Mouse (Mus musculus): ENCODE measurements around the gene Snap23. TPM values are rescaled to one million over a fixed set of nuclear protein-coding genes. Genes with fewer than 3 reads are reported as not detected.

Gene Snap23
- polyA plus RNA-seq, 1 experiment from 2014 or later, result 43.5 TPM

- Histone ChIP-seq H3K4me3 (replicated peaks) (no peak overlapping the region), H3K9ac (no peak overlapping the region), H3K36me3 (peaks cover 28% of the 10 kb centered on the region), H3K4me2 (no peak overlapping the region), H3K27ac (no peak overlapping the region), H3K27me3 (replicated peaks) (no peaks in the 10 kb centered on the region), H3K9me3 (no peaks in the 10 kb centered on the region), H3K4me1 (no peaks in the 10 kb centered on the region)
- no peak for ATAC-seq (ENCODE audit: insufficient read depth, low FRiP score, low read depth)
- WGBS, result 79% methylated on average over 2 of the region's 2 CpGs
Observed at GRCm38 (mm10) chr2:120597734-120598133, 30.3 kb downstream of the Snap23 start.

DNA sequence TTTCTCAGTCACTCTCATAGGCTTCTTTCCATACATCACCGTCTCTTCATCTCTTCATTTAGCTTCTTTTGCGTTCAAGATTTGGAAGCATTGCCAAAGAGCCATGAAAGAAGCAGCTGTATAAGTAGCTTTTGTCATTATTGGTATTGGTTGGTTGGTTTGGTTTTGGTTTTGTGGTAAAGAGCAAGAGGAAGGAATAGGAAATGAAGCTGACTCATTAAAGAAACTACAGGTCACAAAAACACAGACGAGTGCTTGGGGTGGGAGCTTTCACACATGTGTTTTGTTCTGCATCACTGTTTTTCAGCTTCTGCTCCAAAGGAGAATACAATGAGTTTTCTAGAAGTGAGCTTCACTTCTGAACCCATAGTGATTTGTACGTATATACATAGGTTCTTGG is 32.0 kb downstream of the Snap23 start:
- WGBS, result 89% methylated on average over 4 of the region's 4 CpGs
- Histone ChIP-seq H3K27ac (no peak overlapping the region), H3K27me3 (replicated peaks) (no peaks in the 10 kb centered on the region), H3K4me3 (replicated peaks) (no peak overlapping the region), H3K36me3 (peaks cover 28% of the 10 kb centered on the region), H3K9ac (no peak overlapping the region), H3K4me2 (no peak overlapping the region), H3K4me1 (no peaks in the 10 kb centered on the region), H3K9me3 (no peaks in the 10 kb centered on the region)
- ATAC-seq (ENCODE audit: insufficient read depth, low FRiP score, low read depth), result no peak

GRCm38 (mm10) chr2:120606021-120606690 is 38.7 kb downstream of the Snap23 start:
- WGBS, result 89% methylated on average over 6 of the region's 6 CpGs
- no peak overlapping the region for H3K4me3 ChIP-seq (replicated peaks)
- peaks cover 9% of the 10 kb centered on the region for H3K4me1 ChIP-seq
- no peaks in the 10 kb centered on the region for H3K9me3 ChIP-seq
- no peaks in the 10 kb centered on the region for H3K36me3 ChIP-seq
- no peak overlapping the region for H3K27ac ChIP-seq
- no peak for ATAC-seq (ENCODE audit: insufficient read depth, low FRiP score, low read depth)
- no peak overlapping the region for H3K4me2 ChIP-seq
- no peaks in the 10 kb centered on the region for H3K27me3 ChIP-seq (replicated peaks)
- H3K9ac ChIP-seq, result no peak overlapping the region

GRCm38 (mm10) chr2:120608830-120609723 is 41.6 kb downstream of the Snap23 start, which contains the start of the genes Haus2 and Lrrc57:
TSS of gene Haus2 (plus strand) at chr2:120609383.
TSS of gene Lrrc57 (minus strand) at chr2:120609520.
- Histone ChIP-seq H3K9me3 (no peaks in the 10 kb centered on the region), H3K27me3 (replicated peaks) (no peaks in the 10 kb centered on the region), H3K4me1 (peaks cover 9% of the 10 kb centered on the region), H3K36me3 (no peaks in the 10 kb centered on the region), H3K4me2 (peak within 1 kb of the TSS; percentile 91), H3K27ac (peak within 1 kb of the TSS; percentile 94), H3K9ac (peak within 1 kb of the TSS; percentile 74), H3K4me3 (replicated peaks) (peak within 1 kb of the TSS; percentile 90)
- under 1% methylated on average over 52 of the region's 52 CpGs for WGBS
- ATAC-seq (ENCODE audit: insufficient read depth, low FRiP score, low read depth), result peak; percentile 98

DNA sequence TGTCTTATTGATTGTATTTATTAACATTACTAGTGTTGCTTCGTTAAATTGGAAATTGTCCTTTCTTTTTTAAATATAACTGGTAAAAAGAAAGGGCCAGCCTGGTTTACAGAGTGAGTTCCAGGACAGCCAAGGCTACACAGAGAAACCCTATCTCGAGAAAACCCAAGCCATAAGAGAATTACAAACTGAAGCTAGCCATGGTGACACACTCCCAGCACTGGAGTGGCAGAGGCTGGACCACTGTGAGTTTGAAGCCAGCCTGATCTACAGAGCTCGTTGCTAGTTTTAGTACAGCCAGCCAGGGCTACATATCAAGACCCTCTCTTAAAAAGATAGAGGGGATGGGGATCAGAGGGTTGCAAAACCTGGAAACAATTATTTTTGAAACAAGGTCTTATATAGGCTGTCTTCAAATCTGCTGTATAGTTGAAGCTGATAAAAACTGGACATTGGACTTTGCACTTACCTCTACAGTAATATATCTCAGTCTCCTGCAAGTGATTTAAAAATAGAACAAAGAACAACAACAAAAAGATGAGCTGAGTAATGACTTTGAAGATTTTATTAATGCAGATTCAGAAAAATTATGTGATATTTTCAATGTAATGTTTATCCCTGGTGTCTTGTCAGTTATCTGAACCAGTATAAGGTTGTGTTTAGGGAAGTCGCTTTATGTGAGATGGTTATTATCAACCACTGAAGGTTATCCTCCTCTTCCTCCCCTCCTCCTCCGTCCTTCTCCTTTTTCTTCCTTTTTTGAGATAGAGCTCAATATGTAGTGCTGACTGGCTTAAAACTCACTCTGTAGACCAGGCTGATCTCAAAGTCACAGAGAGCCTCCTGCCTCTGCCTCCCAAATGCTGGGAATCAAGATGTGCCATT is 49.0 kb downstream of the Snap23 start:
- Histone ChIP-seq H3K36me3 (peaks cover 11% of the 10 kb centered on the region), H3K4me3 (replicated peaks) (no peak overlapping the region), H3K4me2 (no peak overlapping the region), H3K4me1 (no peaks in the 10 kb centered on the region), H3K9ac (no peak overlapping the region), H3K27ac (no peak overlapping the region), H3K27me3 (replicated peaks) (no peaks in the 10 kb centered on the region), H3K9me3 (no peaks in the 10 kb centered on the region)
- no peak for ATAC-seq (ENCODE audit: insufficient read depth, low FRiP score, low read depth)
- WGBS, result 86% methylated on average over 5 of the region's 5 CpGs

- Histone ChIP-seq H3K9me3 (no peaks in the 10 kb centered on the region), H3K27me3 (replicated peaks) (no peaks in the 10 kb centered on the region), H3K4me1 (no peaks in the 10 kb centered on the region), H3K9ac (no peak overlapping the region), H3K4me3 (replicated peaks) (no peak overlapping the region), H3K4me2 (no peak overlapping the region), H3K36me3 (peaks cover 11% of the 10 kb centered on the region), H3K27ac (no peak overlapping the region)
- WGBS, result 100% methylated on average over 1 of the region's 1 CpGs
- ATAC-seq (ENCODE audit: insufficient read depth, low FRiP score, low read depth), result no peak
Observed at GRCm38 (mm10) chr2:120619538-120619937, 52.1 kb downstream of the Snap23 start.

GRCm38 (mm10) chr2:120622920-120623319 is 55.4 kb downstream of the Snap23 start:
- peaks cover 7% of the 10 kb centered on the region for H3K36me3 ChIP-seq
- no peak overlapping the region for H3K9ac ChIP-seq

GRCm38 (mm10) chr2:120628076-120628865 is 60.8 kb downstream of the Snap23 start:
- no peak for ATAC-seq (ENCODE audit: insufficient read depth, low FRiP score, low read depth)
- peaks cover 11% of the 10 kb centered on the region; the same call in 1 of the 2 replicates for H3K4me1 ChIP-seq
- no peaks in the 10 kb centered on the region for H3K27me3 ChIP-seq (replicated peaks)
- peak overlapping the region; percentile 78 for H3K4me2 ChIP-seq
- WGBS, result 26% methylated on average over 10 of the region's 10 CpGs
- H3K4me3 ChIP-seq (replicated peaks), result peak overlapping the region; percentile 63
- H3K36me3 ChIP-seq, result no peaks in the 10 kb centered on the region
- no peak overlapping the region for H3K27ac ChIP-seq
- no peaks in the 10 kb centered on the region for H3K9me3 ChIP-seq
- no peak overlapping the region for H3K9ac ChIP-seq

More at GRCm38 (mm10) chr2:120622920-120623319, 55.4 kb downstream of the Snap23 start:
- Histone ChIP-seq H3K4me2 (no peak overlapping the region), H3K27me3 (replicated peaks) (no peaks in the 10 kb centered on the region), H3K27ac (no peak overlapping the region), H3K4me3 (replicated peaks) (no peak overlapping the region), H3K9me3 (no peaks in the 10 kb centered on the region), H3K4me1 (no peaks in the 10 kb centered on the region)
- no peak for ATAC-seq (ENCODE audit: insufficient read depth, low FRiP score, low read depth)

GRCm38 (mm10) chr2:120628886-120629735 is 61.6 kb downstream of the Snap23 start, which contains the start of gene Stard9:
TSS of gene Stard9 (plus strand) at chr2:120629121.
- H3K27ac ChIP-seq, result 0 out of 2 replicates have a peak within 1 kb of the TSS, but pooled peaks have one; percentile 51
- peaks cover 11% of the 10 kb centered on the region; the same call in 1 of the 2 replicates for H3K4me1 ChIP-seq
- no peaks in the 10 kb centered on the region for H3K27me3 ChIP-seq (replicated peaks)
- peak within 1 kb of the TSS; percentile 48; the same call in 1 of the 2 replicates for H3K9ac ChIP-seq
- peak within 1 kb of the TSS; percentile 63 for H3K4me3 ChIP-seq (replicated peaks)
- WGBS, result 2% methylated on average over 36 of the region's 36 CpGs
- no peaks in the 10 kb centered on the region for H3K36me3 ChIP-seq
- no peaks in the 10 kb centered on the region for H3K9me3 ChIP-seq
- H3K4me2 ChIP-seq, result peak within 1 kb of the TSS; percentile 78
- ATAC-seq (ENCODE audit: insufficient read depth, low FRiP score, low read depth), result peak; percentile 99

DNA sequence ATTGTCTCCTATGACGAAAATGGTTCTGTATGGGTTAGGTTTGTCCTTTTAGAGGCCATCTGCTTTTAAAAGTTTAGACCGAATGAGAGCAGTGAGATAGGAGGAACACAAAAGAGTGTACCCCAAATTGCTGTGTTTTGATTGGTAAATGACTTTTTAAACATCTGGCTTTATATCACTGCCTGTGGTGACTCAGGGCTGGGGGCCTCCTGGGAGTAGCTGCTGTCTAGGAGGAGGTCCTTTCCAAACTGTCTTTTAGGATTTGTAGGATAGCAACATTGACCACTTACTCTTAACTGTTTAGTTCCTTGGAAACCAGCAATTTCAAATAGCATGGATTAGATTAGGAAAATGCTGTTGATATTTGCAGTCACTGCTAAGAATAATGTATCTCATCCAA is 62.8 kb downstream of the Snap23 start:
- 0 out of 2 replicates have a peak, but pooled peaks cover 8% of the 10 kb centered on the region for H3K36me3 ChIP-seq
- no peak overlapping the region for H3K27ac ChIP-seq
- H3K9me3 ChIP-seq, result no peaks in the 10 kb centered on the region
- ATAC-seq (ENCODE audit: insufficient read depth, low FRiP score, low read depth), result no peak
- 74% methylated on average over 2 of the region's 2 CpGs for WGBS
- no peaks in the 10 kb centered on the region for H3K27me3 ChIP-seq (replicated peaks)
- H3K9ac ChIP-seq, result no peak overlapping the region
- peak overlapping the region; percentile 78 for H3K4me2 ChIP-seq
- peaks cover 11% of the 10 kb centered on the region; the same call in 1 of the 2 replicates for H3K4me1 ChIP-seq
- no peak overlapping the region for H3K4me3 ChIP-seq (replicated peaks)
